Mouse (Mus musculus): Measurements from ENCODE around the gene Gucy2d. TPM values are rescaled to one million over a fixed set of nuclear protein-coding genes. Genes with fewer than 3 reads are reported as not detected.

The Gucy2d gene
- total RNA-seq (2014; rRNA removed; ENCODE audit: low replicate concordance), result not detected in 2 replicates
- 0.08 TPM in 2 replicates for polyA plus RNA-seq (2015; fragmentation: Nextera tagmentation; extraction: Ambion mirVana)

DNA sequence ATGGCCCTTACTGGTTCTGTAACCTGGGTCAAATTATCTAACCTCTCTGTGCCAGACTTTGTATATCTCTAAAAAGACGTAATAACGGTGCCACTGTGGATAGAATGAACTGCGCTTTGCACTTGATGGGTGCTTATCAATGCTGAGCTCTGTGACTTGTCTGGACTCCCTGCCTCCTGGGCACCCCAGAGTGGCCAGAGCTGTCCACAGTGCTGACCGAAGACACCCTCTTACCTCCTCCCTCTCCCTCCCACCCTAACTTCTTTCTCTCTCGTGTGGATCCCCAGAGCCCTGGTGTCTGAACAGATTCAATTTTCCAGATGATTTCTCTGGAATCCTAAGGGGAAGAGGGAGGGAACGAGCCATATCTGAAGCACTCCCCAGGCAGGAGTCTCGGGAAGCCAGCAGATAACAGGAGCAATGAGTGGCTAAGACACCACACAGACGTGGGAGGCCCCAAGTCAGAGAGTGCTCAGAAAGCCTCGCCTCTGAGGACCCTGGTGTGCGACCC is at the start of gene Gucy2d:
Gucy2d (plus strand) TSS at position 461 of the 511 bp plus-strand sequence.
- ATAC-seq (ENCODE audit: insufficient read depth, low read depth), result no peak
- Histone ChIP-seq H3K27me3 (ENCODE audit: control insufficient read depth, insufficient read depth, low read length) (no peaks in the 10 kb centered on the region), H3K36me3 (replicated peaks; ENCODE audit: control insufficient read depth, insufficient read depth, low read length) (no peaks in the 10 kb centered on the region), H3K4me3 (ENCODE audit: low read depth, low read length) (no peak within 1 kb of the TSS), H3K27ac (ENCODE audit: low read depth) (no peak within 1 kb of the TSS), H3K4me2 (ENCODE audit: low read depth, low read length) (no peak within 1 kb of the TSS), H3K4me1 (ENCODE audit: control insufficient read depth, insufficient read depth) (no peaks in the 10 kb centered on the region), H3K9me3 (replicated peaks; ENCODE audit: control insufficient read depth, low read length) (no peaks in the 10 kb centered on the region), H3K9ac (replicated peaks; ENCODE audit: low read depth, low read length) (no peak within 1 kb of the TSS)
- TF ChIP-seq EP300 (IDR thresholded peaks at IDR 0.05; ENCODE audit: low read depth) (no peak), CTCF (IDR thresholded peaks at IDR 0.05; ENCODE audit: low read depth) (no peak)
- DNase-seq (ENCODE audit: low spot score), result no peak
- 22% methylated on average over 10 of the region's 10 CpGs for WGBS

DNA sequence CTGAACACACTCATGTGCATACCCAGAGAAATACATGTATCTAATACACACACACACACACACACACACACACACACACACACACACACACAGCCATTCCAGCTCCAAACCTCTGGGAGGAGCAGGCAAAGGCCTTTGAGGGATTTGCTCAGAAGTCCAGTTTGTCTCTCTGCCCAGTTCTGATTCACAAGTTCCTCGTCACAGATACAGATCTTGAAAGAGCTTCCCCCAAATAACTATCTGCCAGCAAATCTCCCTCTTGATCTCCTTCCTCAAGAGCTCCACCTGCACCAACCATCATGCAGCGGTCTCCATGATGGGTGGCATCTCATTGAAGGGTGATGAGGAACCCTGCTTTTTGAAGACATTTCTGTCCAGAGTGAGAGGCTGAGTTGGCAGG is 49.7 kb upstream of the Gucy2d start:
- TF ChIP-seq EP300 (IDR thresholded peaks at IDR 0.05; ENCODE audit: low read depth), result no peak
- TF ChIP-seq CTCF (IDR thresholded peaks at IDR 0.05; ENCODE audit: low read depth), result no peak
- H3K4me2 ChIP-seq (ENCODE audit: low read depth, low read length), result no peak overlapping the region
- 72% methylated on average over 2 of the region's 2 CpGs for WGBS
- H3K27me3 ChIP-seq (ENCODE audit: control insufficient read depth, insufficient read depth, low read length), result no peaks in the 10 kb centered on the region
- DNase-seq (ENCODE audit: low spot score), result no peak
- no peaks in the 10 kb centered on the region for H3K36me3 ChIP-seq (replicated peaks; ENCODE audit: control insufficient read depth, insufficient read depth, low read length)
- H3K9ac ChIP-seq (replicated peaks; ENCODE audit: low read depth, low read length), result no peak overlapping the region
- ATAC-seq (ENCODE audit: insufficient read depth, low read depth), result no peak
- H3K4me1 ChIP-seq (ENCODE audit: control insufficient read depth, insufficient read depth), result 0 out of 2 replicates have a peak, but pooled peaks cover 3% of the 10 kb centered on the region
- no peaks in the 10 kb centered on the region for H3K9me3 ChIP-seq (replicated peaks; ENCODE audit: control insufficient read depth, low read length)
- no peak overlapping the region for H3K27ac ChIP-seq (ENCODE audit: low read depth)
- no peak overlapping the region for H3K4me3 ChIP-seq (ENCODE audit: low read depth, low read length)

DNA sequence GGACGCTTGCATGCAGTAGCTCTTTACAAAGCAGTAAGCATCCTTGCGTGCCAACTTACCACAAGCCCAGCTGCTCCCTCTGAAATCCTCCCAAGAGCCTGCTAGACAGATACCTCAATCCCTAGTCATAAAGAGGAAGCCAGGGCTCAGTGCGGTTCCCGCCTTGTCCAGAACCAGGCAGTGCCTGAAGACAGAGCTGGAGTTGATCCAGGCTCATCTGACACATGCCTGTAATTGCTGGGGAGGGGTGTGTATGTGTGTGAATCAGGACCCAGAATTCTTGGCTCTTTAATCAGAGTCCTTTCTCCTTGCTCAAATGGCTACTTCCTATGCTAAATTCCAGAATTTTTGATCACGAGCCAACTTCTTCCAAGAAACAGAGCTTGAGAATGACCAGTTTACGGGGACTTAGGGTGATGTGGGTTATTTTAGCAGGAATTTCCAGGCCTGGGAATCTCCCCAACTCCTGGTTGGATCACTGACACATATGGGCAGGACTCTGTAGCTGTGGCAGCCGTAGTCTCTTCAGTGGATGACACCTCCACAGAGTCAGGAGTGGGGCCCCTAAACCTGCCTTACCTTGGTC is 48.8 kb upstream of the Gucy2d start:
- no peaks in the 10 kb centered on the region for H3K36me3 ChIP-seq (replicated peaks; ENCODE audit: control insufficient read depth, insufficient read depth, low read length)
- DNase-seq (ENCODE audit: low spot score) (peak; percentile 46), ATAC-seq (ENCODE audit: insufficient read depth, low read depth) (peak; percentile 66)
- WGBS, result 55% methylated on average over 7 of the region's 7 CpGs
- H3K4me1 ChIP-seq (ENCODE audit: control insufficient read depth, insufficient read depth), result 0 out of 2 replicates have a peak, but pooled peaks cover 3% of the 10 kb centered on the region
- no peaks in the 10 kb centered on the region for H3K9me3 ChIP-seq (replicated peaks; ENCODE audit: control insufficient read depth, low read length)
- no peak overlapping the region for H3K4me3 ChIP-seq (ENCODE audit: low read depth, low read length)
- H3K4me2 ChIP-seq (ENCODE audit: low read depth, low read length), result no peak overlapping the region
- TF ChIP-seq EP300 (IDR thresholded peaks at IDR 0.05; ENCODE audit: low read depth) (no peak), CTCF (IDR thresholded peaks at IDR 0.05; ENCODE audit: low read depth) (no peak)
- no peaks in the 10 kb centered on the region for H3K27me3 ChIP-seq (ENCODE audit: control insufficient read depth, insufficient read depth, low read length)
- no peak overlapping the region for H3K27ac ChIP-seq (ENCODE audit: low read depth)
- H3K9ac ChIP-seq (replicated peaks; ENCODE audit: low read depth, low read length), result no peak overlapping the region

DNA sequence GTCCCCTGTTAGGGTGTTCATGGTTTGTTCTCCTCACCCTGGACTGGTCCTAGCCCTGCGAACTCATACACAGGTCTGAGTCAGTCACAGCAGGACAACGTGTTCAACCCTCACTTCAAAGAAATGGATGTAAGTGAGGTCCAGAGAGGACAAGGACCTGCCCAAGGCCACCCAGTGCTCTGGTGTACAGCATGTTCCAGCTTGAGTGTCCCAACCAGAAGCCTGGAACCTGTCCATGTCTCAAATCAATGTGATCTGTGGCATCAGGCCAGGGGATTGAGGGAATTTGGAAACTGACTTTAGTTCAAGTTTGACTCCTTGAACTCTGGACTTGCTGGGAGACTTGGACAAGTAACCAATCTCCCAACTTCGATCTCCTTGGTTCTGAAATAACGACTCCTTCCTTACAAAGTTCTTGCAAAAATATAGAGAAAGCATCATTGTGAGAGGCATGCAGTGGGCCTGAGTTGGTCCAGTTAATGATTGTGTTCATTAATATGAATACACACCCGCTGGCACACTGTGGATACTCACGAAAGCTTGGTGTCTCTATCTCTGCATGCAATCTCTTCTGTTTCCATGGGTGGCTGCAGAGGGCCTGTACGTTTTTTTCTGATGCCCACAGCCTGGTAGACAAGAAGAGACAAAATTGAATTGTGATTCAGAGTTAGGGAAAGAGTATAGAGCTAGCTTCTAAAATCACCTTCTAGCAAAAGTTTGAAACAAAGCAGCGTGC is 47.6 kb upstream of the Gucy2d start:
- Histone ChIP-seq H3K4me1 (ENCODE audit: control insufficient read depth, insufficient read depth) (0 out of 2 replicates have a peak, but pooled peaks cover 3% of the 10 kb centered on the region), H3K4me3 (ENCODE audit: low read depth, low read length) (no peak overlapping the region), H3K4me2 (ENCODE audit: low read depth, low read length) (no peak overlapping the region), H3K27ac (ENCODE audit: low read depth) (no peak overlapping the region), H3K9me3 (replicated peaks; ENCODE audit: control insufficient read depth, low read length) (no peaks in the 10 kb centered on the region), H3K27me3 (ENCODE audit: control insufficient read depth, insufficient read depth, low read length) (no peaks in the 10 kb centered on the region), H3K36me3 (replicated peaks; ENCODE audit: control insufficient read depth, insufficient read depth, low read length) (no peaks in the 10 kb centered on the region), H3K9ac (replicated peaks; ENCODE audit: low read depth, low read length) (no peak overlapping the region)
- ATAC-seq (ENCODE audit: insufficient read depth, low read depth) (no peak), DNase-seq (ENCODE audit: low spot score) (no peak)
- WGBS, result 84% methylated on average over 8 of the region's 8 CpGs
- no peak for TF ChIP-seq EP300 (IDR thresholded peaks at IDR 0.05; ENCODE audit: low read depth)
- no peak for TF ChIP-seq CTCF (IDR thresholded peaks at IDR 0.05; ENCODE audit: low read depth)

DNA sequence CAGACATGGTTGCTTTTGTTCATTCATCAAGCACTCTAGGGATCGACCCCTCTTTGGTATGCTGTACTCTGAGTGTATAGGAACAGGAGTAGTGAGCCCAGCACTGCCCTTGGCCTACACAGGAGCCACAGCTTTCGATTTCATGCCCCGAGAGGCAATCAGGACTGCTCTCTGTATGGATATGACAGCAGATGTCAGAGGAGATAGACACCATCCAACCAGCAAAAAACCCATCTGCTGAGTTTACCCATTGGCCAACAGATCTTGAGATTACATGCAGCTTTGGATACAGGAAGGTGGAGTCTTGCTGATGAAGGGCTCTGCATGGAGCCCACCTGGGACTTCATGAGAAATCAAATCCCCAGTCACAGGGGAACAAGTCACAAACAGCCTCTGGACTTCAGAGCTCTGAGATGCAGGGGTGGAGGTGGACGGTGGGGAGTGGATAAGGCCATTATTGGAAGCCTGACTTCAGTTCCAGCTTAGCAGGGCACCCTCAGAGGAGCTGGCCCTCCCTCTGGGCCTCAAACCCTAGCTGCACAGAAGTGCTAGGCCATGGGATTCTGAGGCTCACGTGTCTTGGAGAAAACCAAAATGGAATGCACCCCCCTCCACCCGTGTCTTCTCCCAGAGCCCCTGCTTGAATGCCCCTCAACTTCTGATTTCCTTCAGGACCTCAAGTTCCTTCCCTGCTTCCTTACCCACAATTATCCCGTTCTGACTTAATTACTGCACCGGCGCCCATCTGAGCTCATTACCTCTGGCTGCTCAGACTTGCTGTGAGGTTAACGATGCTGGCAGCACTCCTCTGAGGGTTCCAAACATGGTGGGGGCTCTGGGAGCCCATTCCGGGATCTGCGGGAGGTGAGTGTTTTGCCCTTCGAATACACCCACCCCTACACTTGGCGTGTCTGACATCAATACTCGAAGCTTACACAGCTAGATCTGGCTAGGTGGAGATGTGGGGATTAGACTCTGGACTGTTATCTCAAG is 37.3 kb upstream of the Gucy2d start:
- no peaks in the 10 kb centered on the region for H3K36me3 ChIP-seq (replicated peaks; ENCODE audit: control insufficient read depth, insufficient read depth, low read length)
- no peak for TF ChIP-seq CTCF (IDR thresholded peaks at IDR 0.05; ENCODE audit: low read depth)
- H3K4me2 ChIP-seq (ENCODE audit: low read depth, low read length), result no peak overlapping the region
- no peaks in the 10 kb centered on the region for H3K9me3 ChIP-seq (replicated peaks; ENCODE audit: control insufficient read depth, low read length)
- H3K27ac ChIP-seq (ENCODE audit: low read depth), result no peak overlapping the region
- H3K4me3 ChIP-seq (ENCODE audit: low read depth, low read length), result no peak overlapping the region
- ATAC-seq (ENCODE audit: insufficient read depth, low read depth) (no peak), DNase-seq (ENCODE audit: low spot score) (no peak)
- H3K4me1 ChIP-seq (ENCODE audit: control insufficient read depth, insufficient read depth), result no peaks in the 10 kb centered on the region
- no peaks in the 10 kb centered on the region for H3K27me3 ChIP-seq (ENCODE audit: control insufficient read depth, insufficient read depth, low read length)
- no peak overlapping the region for H3K9ac ChIP-seq (replicated peaks; ENCODE audit: low read depth, low read length)
- 68% methylated on average over 15 of the region's 15 CpGs for WGBS
